Mouse (Mus musculus) cortical plate, adult 2 months (tissue): ENCODE results near the gene Zmym2.

Source experiments
- CTCF ChIP-seq: fragments of 200-500 bp; IDR thresholded peaks from 2 replicates; pipeline ENCODE4 v1.5.1; 2011; ENCODE audit warnings: mild to moderate bottlenecking, control low read depth, low read length; ENCODE audit not compliant: insufficient read depth; ENCODE audit errors: extremely low read depth
- POLR2A ChIP-seq: fragments of 200-500 bp; IDR thresholded peaks from 2 replicates; pipeline ENCODE4 v1.6.1; 2011; ENCODE audit warnings: mild to moderate bottlenecking, low read length, control low read depth; ENCODE audit not compliant: insufficient read depth; ENCODE audit errors: extremely low read depth

- TF ChIP-seq CTCF (no peak), POLR2A (no peak)
Measured at GRCm38 (mm10) chr14:56978045-56978655, 91.7 kb downstream of the Zmym2 start.
